Mouse (Mus musculus) forebrain, embryonic 11.5 days (tissue): ENCODE results near the gene Ptges3l. TPM values are rescaled to one million over a fixed set of nuclear protein-coding genes. Genes with fewer than 3 reads are reported as not detected.

Experiments used
- ATAC-seq: fragments of 200-750 bp; cut with Nextera tagmentation; replicated peaks from 2 replicates; pipeline ENCODE4 v1.8.0; 2017; ENCODE audit warnings: moderate TSS enrichment; ENCODE audit not compliant: low FRiP score
- DNase-seq: peaks from one replicate; pipeline ENCODE4 v3.0.0-alpha.2; 2017; ENCODE audit warnings: low spot score
- H3K27ac ChIP-seq: fragments of 300-500 bp; sonication (generic); 2 replicates; pipeline ENCODE4 v1.5.1; 2014; ENCODE audit warnings: low read depth, low read length
- H3K27me3 ChIP-seq: fragments of 300-500 bp; sonication (generic); 2 replicates; pipeline ENCODE4 v1.6.1; 2014; ENCODE audit warnings: mild to moderate bottlenecking, low read length, mixed read lengths; ENCODE audit not compliant: control insufficient read depth, insufficient read depth
- H3K36me3 ChIP-seq: fragments of 300-500 bp; sonication (generic); 2 replicates; pipeline ENCODE4 v1.6.1; 2014; ENCODE audit warnings: mild to moderate bottlenecking, low read length, moderate library complexity, mixed read lengths; ENCODE audit not compliant: control insufficient read depth, insufficient read depth
- H3K4me1 ChIP-seq: fragments of 300-500 bp; sonication (generic); replicated peaks from 2 replicates; pipeline ENCODE4 v1.6.1; 2014; ENCODE audit warnings: low read length, mixed read lengths; ENCODE audit not compliant: control insufficient read depth, insufficient read depth
- H3K4me2 ChIP-seq: fragments of 300-500 bp; sonication (generic); 2 replicates; pipeline ENCODE4 v1.6.1; 2014; ENCODE audit warnings: low read depth, mild to moderate bottlenecking, low read length, moderate library complexity, mixed read lengths; ENCODE audit not compliant: severe bottlenecking
- H3K4me3 ChIP-seq: fragments of 300-500 bp; sonication (generic); 2 replicates; pipeline ENCODE4 v1.5.1; 2014; ENCODE audit warnings: low read depth, low read length
- H3K9ac ChIP-seq: fragments of 300-500 bp; sonication (generic); 2 replicates; pipeline ENCODE4 v1.6.1; 2014; ENCODE audit warnings: low read length
- H3K9me3 ChIP-seq: fragments of 300-500 bp; sonication (generic); 2 replicates; pipeline ENCODE4 v1.6.1; 2016; ENCODE audit warnings: low read length, mixed read lengths; ENCODE audit not compliant: control insufficient read depth
- WGBS: fragments of 180-500 bp; shearing (Covaris S2); extraction: QIAGEN DNeasy Blood & Tissue Kit; methylation state at CpG from one replicate; pipeline ENCODE4 v1.1.7; 2014; 5-methylcytosine and 5-hydroxymethylcytosine counted together
- polyA plus RNA-seq: library from polyadenylated mRNA; unstranded; fragments of >200 nt; fragmentation: Nextera tagmentation; extraction: Ambion mirVana; gene quantifications from 2 replicates; pipeline ENCODE4 v1.2.1, GENCODE M21; 2014

The Ptges3l gene
- polyA plus RNA-seq, 1 experiment from 2014 or later = 1.6 TPM

- H3K4me2 ChIP-seq = no peak overlapping the region
- H3K4me3 ChIP-seq = no peak overlapping the region
- H3K9ac ChIP-seq = no peak overlapping the region
- H3K36me3 ChIP-seq = no peaks in the 10 kb centered on the region
- peaks cover 3% of the 10 kb centered on the region for H3K4me1 ChIP-seq
- ATAC-seq (no peak), DNase-seq (no peak)
- H3K9me3 ChIP-seq = no peaks in the 10 kb centered on the region
- H3K27me3 ChIP-seq = no peaks in the 10 kb centered on the region
- 83% methylated on average over 5 of the region's 5 CpGs for WGBS
- H3K27ac ChIP-seq = no peak overlapping the region
These were observed 5.0 kb downstream of the Ptges3l start for GRCm38 (mm10) chr11:101420148-101420547.

DNA sequence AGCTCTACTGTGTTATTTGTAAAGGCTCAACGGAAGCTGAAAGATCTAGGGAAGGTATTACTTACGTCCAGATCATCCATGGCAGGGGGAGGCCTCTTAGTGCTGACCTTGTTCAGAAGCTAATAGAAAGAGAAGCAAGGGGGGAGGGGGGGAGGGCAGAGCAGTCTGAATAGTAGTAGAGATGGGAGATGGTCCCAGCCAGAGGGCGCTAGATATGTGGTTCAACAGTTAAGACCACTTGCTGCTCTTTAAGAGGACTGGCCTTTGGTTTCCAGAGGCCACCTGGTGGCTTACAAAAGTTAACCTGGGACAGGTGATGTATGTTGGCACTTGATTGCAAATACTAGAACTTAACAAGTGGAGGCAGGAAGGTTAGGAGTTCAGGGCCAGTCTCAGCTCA lies 5.5 kb downstream of the Ptges3l start:
- H3K36me3 ChIP-seq = no peaks in the 10 kb centered on the region
- H3K4me1 ChIP-seq = peaks cover 3% of the 10 kb centered on the region
- H3K4me3 ChIP-seq = no peak overlapping the region
- H3K9ac ChIP-seq = no peak overlapping the region
- H3K9me3 ChIP-seq = no peaks in the 10 kb centered on the region
- DNase-seq (no peak), ATAC-seq (no peak)
- H3K4me2 ChIP-seq = no peak overlapping the region
- H3K27ac ChIP-seq = no peak overlapping the region
- 14% methylated on average over 3 of the region's 3 CpGs for WGBS
- no peaks in the 10 kb centered on the region for H3K27me3 ChIP-seq

DNA sequence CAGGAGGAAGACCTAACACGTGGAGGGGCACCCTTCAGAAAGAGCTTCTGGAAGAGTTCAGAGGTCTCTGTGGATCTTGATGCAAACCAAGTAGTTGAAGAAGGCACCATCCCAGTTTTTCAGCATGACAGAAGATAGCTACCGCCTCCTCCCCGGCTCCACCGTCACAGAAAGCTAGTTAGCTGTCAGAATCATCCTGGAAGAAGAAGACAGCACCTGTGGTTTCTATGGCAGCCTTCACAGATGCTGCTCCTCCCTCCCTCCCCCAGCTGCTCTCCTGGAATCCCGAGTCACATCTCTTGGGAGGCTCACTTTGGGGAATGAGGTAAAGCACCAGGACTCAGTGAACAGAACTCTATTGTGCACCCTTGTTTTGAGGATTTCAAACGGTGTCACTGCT lies 6.1 kb downstream of the Ptges3l start:
- no peak overlapping the region for H3K4me2 ChIP-seq
- peaks cover 3% of the 10 kb centered on the region for H3K4me1 ChIP-seq
- H3K9ac ChIP-seq = no peak overlapping the region
- ATAC-seq (no peak), DNase-seq (no peak)
- H3K36me3 ChIP-seq = no peaks in the 10 kb centered on the region
- WGBS = 62% methylated on average over 6 of the region's 6 CpGs
- no peak overlapping the region for H3K4me3 ChIP-seq
- no peaks in the 10 kb centered on the region for H3K27me3 ChIP-seq
- H3K9me3 ChIP-seq = no peaks in the 10 kb centered on the region
- no peak overlapping the region for H3K27ac ChIP-seq

- Histone ChIP-seq H3K27ac (peak within 1 kb of the TSS; percentile 31), H3K4me2 (peak within 1 kb of the TSS; percentile 86), H3K9ac (peak within 1 kb of the TSS; percentile 92), H3K27me3 (no peaks in the 10 kb centered on the region), H3K36me3 (no peaks in the 10 kb centered on the region), H3K9me3 (no peaks in the 10 kb centered on the region), H3K4me1 (peaks cover 3% of the 10 kb centered on the region), H3K4me3 (peak within 1 kb of the TSS; percentile 82)
- WGBS = under 1% methylated on average over 45 of the region's 45 CpGs
- ATAC-seq (peak; percentile 72), DNase-seq (peak; percentile 92)
These were observed 7.9 kb downstream of the Ptges3l start, which contains the start of gene Aarsd1 for GRCm38 (mm10) chr11:101417101-101417855. TSS of gene Aarsd1 (minus strand) at chr11:101417615.

- WGBS = 4% methylated on average over 11 of the region's 11 CpGs
- Histone ChIP-seq H3K4me1 (peaks cover 3% of the 10 kb centered on the region), H3K4me3 (peak overlapping the region; percentile 82), H3K27ac (peak overlapping the region; percentile 31; the same call in 1 of the 2 replicates), H3K9me3 (no peaks in the 10 kb centered on the region), H3K27me3 (no peaks in the 10 kb centered on the region), H3K4me2 (peak overlapping the region; percentile 86), H3K36me3 (no peaks in the 10 kb centered on the region), H3K9ac (peak overlapping the region; percentile 92)
- no peak for DNase-seq
- ATAC-seq = peak; percentile 12; the same call in 1 of the 2 replicates
These were observed 8.6 kb downstream of the Ptges3l start for GRCm38 (mm10) chr11:101416433-101417100.

DNA sequence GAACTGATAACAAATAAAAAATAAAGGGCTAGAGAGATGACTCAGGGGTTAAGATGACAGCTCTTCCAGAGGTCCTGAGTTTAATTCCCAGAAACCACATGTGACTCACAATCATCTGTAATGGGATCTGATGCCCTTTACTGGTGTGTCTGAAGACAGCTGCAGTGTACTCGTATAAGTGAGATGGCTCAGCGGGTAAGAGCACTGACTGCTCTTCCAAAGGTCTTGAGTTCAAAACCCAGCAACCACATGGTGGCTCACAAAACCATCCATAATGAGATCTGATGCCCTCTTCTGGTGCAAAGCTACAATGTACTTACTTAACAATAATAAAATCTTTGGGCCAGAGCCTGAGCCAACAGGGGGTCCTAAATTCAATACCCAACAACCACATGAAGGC lies 9.8 kb downstream of the Ptges3l start:
- Histone ChIP-seq H3K4me1 (peaks cover 3% of the 10 kb centered on the region), H3K36me3 (no peaks in the 10 kb centered on the region), H3K9ac (no peak overlapping the region), H3K4me2 (no peak overlapping the region), H3K27me3 (no peaks in the 10 kb centered on the region), H3K27ac (no peak overlapping the region), H3K4me3 (no peak overlapping the region), H3K9me3 (no peaks in the 10 kb centered on the region)
- ATAC-seq (no peak), DNase-seq (no peak)
- WGBS = 91% methylated on average over 2 of the region's 2 CpGs

DNA sequence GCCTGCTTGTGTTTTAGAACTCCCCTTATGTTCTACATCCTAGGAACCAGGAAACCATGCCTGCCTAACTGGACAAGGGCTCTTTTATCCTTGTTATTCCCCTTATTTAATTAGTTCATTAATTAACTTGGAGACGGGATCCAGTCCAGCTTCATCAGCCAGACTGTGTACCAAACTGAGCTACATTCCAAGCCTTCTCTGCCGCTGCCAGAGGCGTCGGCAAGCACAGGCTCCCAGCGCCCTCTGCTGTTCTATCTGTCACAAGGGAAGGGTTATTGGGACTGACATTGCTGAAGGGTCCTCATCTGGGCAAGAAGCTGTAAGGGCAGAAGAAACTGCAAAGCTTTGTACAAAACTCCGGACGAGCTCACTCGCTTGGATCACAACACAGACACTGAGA lies 30.0 kb downstream of the Ptges3l start:
- WGBS = 4% methylated on average over 8 of the region's 8 CpGs

DNA sequence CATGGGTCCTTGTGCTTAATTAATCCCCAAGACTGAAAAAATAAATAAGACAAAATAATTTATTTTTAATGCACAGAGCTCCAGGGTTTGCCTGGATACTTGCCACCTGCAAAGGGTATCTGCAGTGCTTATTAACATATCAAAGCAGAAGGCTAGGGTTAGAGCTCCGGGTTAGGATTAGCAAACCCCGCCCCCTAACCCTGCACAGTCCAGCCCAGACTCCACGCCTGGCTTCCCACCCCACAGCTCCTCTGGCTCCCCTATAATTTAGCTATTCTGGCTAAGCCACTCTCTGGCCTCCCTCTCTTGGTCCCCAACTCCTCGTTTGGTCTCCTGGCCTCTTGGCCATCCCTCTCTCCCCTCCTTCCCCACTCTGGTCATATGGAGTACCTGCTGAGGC lies 43.3 kb downstream of the Ptges3l start:
- no peaks in the 10 kb centered on the region for H3K4me1 ChIP-seq
- H3K4me3 ChIP-seq = no peak overlapping the region
- no peak overlapping the region for H3K4me2 ChIP-seq
- ATAC-seq = no peak
- no peaks in the 10 kb centered on the region for H3K27me3 ChIP-seq
- WGBS = 6% methylated on average over 4 of the region's 4 CpGs
- DNase-seq = peak; percentile 60
- H3K9me3 ChIP-seq = no peaks in the 10 kb centered on the region
- H3K27ac ChIP-seq = no peak overlapping the region
- H3K9ac ChIP-seq = no peak overlapping the region
- no peaks in the 10 kb centered on the region for H3K36me3 ChIP-seq

More for the DNA sequence above, 30.0 kb downstream of the Ptges3l start:
- DNase-seq (peak; percentile 86), ATAC-seq (no peak)
- Histone ChIP-seq H3K4me2 (no peak overlapping the region), H3K4me1 (no peaks in the 10 kb centered on the region), H3K36me3 (no peaks in the 10 kb centered on the region), H3K9ac (no peak overlapping the region), H3K27ac (no peak overlapping the region), H3K27me3 (no peaks in the 10 kb centered on the region), H3K4me3 (no peak overlapping the region), H3K9me3 (no peaks in the 10 kb centered on the region)
